Mouse (Mus musculus): ENCODE measurements at regions not wholly inside any gene's neighbourhood (a gene's known extent, or its start where the extent isn't known, plus 50 kb on each side); places are given as distances from the start of the nearest gene placed in this dataset.

DNA sequence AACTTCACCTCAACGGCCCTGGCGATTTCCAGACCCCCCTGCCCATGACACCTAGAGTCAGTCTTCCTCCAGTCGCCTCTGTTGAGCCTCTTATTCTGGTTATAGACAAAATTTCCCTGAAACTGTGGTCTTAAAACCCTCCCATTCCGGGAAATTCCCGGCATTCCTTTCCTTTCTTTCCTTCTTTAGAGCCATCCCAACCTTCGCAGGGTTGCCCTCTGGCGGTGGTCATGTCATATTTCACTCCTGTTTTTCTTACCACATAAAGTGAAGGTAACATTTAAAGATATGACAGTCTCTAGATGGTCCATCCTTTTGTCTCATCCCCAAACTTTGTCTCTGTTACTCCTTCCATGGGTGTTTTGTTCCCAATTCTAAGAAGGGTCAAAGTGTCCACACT lies 72.9 kb upstream of the Fhl2 start:
- no peaks in the 10 kb centered on the region for H3K27me3 ChIP-seq (ENCODE audit: control insufficient read depth, insufficient read depth, insufficient read length)
- no peak overlapping the region for H3K4me3 ChIP-seq
- TF ChIP-seq MAX (IDR thresholded peaks at IDR 0.05; ENCODE audit: low read depth) (no peak), TCF12 (IDR thresholded peaks at IDR 0.05; ENCODE audit: insufficient read depth, poor library complexity, severe bottlenecking) (no peak), POLR2AphosphoS2 (IDR thresholded peaks at IDR 0.05; ENCODE audit: insufficient read length, low read depth) (no peak), E2F4 (IDR thresholded peaks at IDR 0.05; ENCODE audit: insufficient read depth) (no peak), MYOD1 (IDR thresholded peaks at IDR 0.05; ENCODE audit: control insufficient read depth in 1 of 3, insufficient read length in 2 of 3, low read depth in 2 of 3) (no peak), USF1 (IDR thresholded peaks at IDR 0.05; ENCODE audit: low read depth) (no peak), SRF (IDR thresholded peaks at IDR 0.05; ENCODE audit: control insufficient read depth, insufficient read length, low read depth) (no peak), TCF3 (IDR thresholded peaks at IDR 0.05; ENCODE audit: insufficient read length, low read depth) (no peak), REST (IDR thresholded peaks at IDR 0.05; ENCODE audit: insufficient read depth, insufficient read length) (no peak), POLR2A (IDR thresholded peaks at IDR 0.05; ENCODE audit: insufficient read length, low read depth) (no peak), CEBPB (IDR thresholded peaks at IDR 0.05; ENCODE audit: insufficient read depth, poor library complexity, severe bottlenecking) (no peak), MYOG (IDR thresholded peaks at IDR 0.05; ENCODE audit: control insufficient read depth in 1 of 3, insufficient read depth in 1 of 3, insufficient read length in 2 of 3, low read depth in 2 of 3) (no peak)
- peak overlapping the region; percentile 55 for H3K4me2 ChIP-seq (ENCODE audit: low read depth)
- no peak overlapping the region for H3ac ChIP-seq (ENCODE audit: control insufficient read depth, insufficient read length)
- H3K36me3 ChIP-seq (ENCODE audit: control insufficient read depth, insufficient read depth), result no peaks in the 10 kb centered on the region
- no peaks in the 10 kb centered on the region for H3K79me2 ChIP-seq (ENCODE audit: control insufficient read depth, insufficient read depth)

DNA sequence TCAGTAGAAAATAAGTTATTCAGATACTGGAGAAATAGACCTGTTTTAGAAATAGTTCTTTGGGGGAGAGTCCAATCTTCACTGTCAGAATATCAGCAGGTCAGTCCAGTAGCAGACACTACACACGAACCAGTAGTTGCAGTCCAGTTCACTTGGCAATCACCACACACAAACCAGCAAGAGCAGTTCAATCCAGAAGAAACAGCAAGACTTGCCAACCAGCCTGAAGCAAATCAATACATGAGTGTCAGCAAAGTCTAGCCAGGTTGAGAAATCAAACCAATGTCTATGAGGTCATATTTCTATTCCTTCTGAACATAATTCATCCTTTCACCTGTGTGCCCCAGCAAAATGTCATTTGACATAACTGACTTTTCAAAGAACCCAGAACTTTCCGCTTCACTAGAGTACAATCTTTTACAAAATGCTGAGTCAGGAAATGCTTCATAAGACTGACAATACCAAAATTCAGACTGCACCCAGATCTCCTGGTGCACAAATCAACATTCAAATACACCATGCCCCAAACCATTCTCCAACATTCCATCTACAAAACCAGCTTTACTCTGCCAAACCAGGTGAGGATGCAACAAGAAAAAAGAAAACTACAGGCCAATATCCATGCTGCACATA lies 76.6 kb upstream of the Fhl2 start:
- Histone ChIP-seq H3ac (ENCODE audit: control insufficient read depth, insufficient read length) (no peak overlapping the region), H3K27me3 (ENCODE audit: control insufficient read depth, insufficient read depth, insufficient read length) (no peaks in the 10 kb centered on the region), H3K4me3 (no peak overlapping the region), H3K79me2 (ENCODE audit: control insufficient read depth, insufficient read depth) (no peaks in the 10 kb centered on the region), H3K4me2 (ENCODE audit: low read depth) (no peak overlapping the region), H3K36me3 (ENCODE audit: control insufficient read depth, insufficient read depth) (no peaks in the 10 kb centered on the region)
- TF ChIP-seq MYOD1 (IDR thresholded peaks at IDR 0.05; ENCODE audit: control insufficient read depth in 1 of 3, insufficient read length in 2 of 3, low read depth in 2 of 3), result no peak
- TF ChIP-seq TCF12 (IDR thresholded peaks at IDR 0.05; ENCODE audit: insufficient read depth, poor library complexity, severe bottlenecking), result no peak
- TF ChIP-seq CEBPB (IDR thresholded peaks at IDR 0.05; ENCODE audit: insufficient read depth, poor library complexity, severe bottlenecking), result no peak
- TF ChIP-seq USF1 (IDR thresholded peaks at IDR 0.05; ENCODE audit: low read depth), result no peak
- TF ChIP-seq POLR2AphosphoS2 (IDR thresholded peaks at IDR 0.05; ENCODE audit: insufficient read length, low read depth), result no peak

DNA sequence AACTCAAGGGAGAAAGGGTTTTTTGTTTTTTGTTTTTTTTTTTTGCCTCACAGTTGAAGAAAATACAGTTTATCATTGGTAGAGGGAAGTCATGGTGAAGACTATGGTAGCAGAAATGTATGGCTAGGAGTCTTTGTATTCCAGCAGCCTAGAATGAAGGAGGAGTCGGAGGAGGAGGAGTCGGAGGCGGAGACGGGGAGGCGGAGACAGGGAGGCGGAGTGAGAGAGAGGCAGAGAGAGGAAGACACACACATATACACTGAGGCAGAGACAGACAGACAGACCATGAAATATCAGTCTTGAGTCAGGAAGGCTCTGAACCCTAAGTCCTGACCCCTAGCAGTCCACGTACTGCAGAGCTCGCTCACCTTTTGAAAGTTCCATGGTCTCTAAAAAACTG lies 95.0 kb upstream of the Fhl2 start:
- Histone ChIP-seq H3ac (ENCODE audit: control insufficient read depth, insufficient read length) (no peak overlapping the region), H3K4me2 (ENCODE audit: low read depth) (no peak overlapping the region)

DNA sequence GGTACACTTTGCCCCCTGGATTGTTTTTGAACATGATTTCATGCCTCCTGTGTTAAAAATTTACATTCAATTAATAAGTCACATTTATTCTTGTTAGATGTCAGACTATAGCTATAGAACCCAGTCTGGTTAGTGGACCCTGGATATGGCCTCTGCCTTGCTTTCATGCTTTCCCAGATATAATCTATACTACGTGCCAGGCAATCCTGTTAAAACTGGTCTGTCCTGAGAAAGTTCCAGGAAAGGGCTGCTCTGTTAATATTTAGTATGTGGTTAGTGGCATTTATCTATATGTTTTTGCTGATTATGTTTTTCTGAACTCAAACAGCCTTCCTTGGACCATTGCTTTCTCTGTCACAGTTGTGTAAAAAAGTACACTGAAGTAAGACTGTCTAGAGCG lies 95.8 kb upstream of the Fhl2 start:
- Histone ChIP-seq H3K4me3 (no peak overlapping the region), H3K79me2 (ENCODE audit: control insufficient read depth, insufficient read depth) (no peaks in the 10 kb centered on the region), H3K27me3 (ENCODE audit: control insufficient read depth, insufficient read depth, insufficient read length) (no peaks in the 10 kb centered on the region), H3K36me3 (ENCODE audit: control insufficient read depth, insufficient read depth) (no peaks in the 10 kb centered on the region), H3K4me2 (ENCODE audit: low read depth) (no peak overlapping the region), H3ac (ENCODE audit: control insufficient read depth, insufficient read length) (no peak overlapping the region)
- TF ChIP-seq POLR2AphosphoS2 (IDR thresholded peaks at IDR 0.05; ENCODE audit: insufficient read length, low read depth) (no peak), TCF3 (IDR thresholded peaks at IDR 0.05; ENCODE audit: insufficient read length, low read depth) (no peak), SRF (IDR thresholded peaks at IDR 0.05; ENCODE audit: control insufficient read depth, insufficient read length, low read depth) (no peak), USF1 (IDR thresholded peaks at IDR 0.05; ENCODE audit: low read depth) (no peak), POLR2A (IDR thresholded peaks at IDR 0.05; ENCODE audit: insufficient read length, low read depth) (no peak)

More for the DNA sequence above, 95.0 kb upstream of the Fhl2 start:
- Histone ChIP-seq H3K36me3 (ENCODE audit: control insufficient read depth, insufficient read depth) (no peaks in the 10 kb centered on the region), H3K27me3 (ENCODE audit: control insufficient read depth, insufficient read depth, insufficient read length) (no peaks in the 10 kb centered on the region), H3K4me3 (no peak overlapping the region), H3K79me2 (ENCODE audit: control insufficient read depth, insufficient read depth) (no peaks in the 10 kb centered on the region)
- TF ChIP-seq USF1 (IDR thresholded peaks at IDR 0.05; ENCODE audit: low read depth) (no peak), REST (IDR thresholded peaks at IDR 0.05; ENCODE audit: insufficient read depth, insufficient read length) (no peak), MYOG (IDR thresholded peaks at IDR 0.05; ENCODE audit: control insufficient read depth in 1 of 3, insufficient read depth in 1 of 3, insufficient read length in 2 of 3, low read depth in 2 of 3) (no peak), TCF12 (IDR thresholded peaks at IDR 0.05; ENCODE audit: insufficient read depth, poor library complexity, severe bottlenecking) (no peak), POLR2AphosphoS2 (IDR thresholded peaks at IDR 0.05; ENCODE audit: insufficient read length, low read depth) (no peak), MAX (IDR thresholded peaks at IDR 0.05; ENCODE audit: low read depth) (no peak), MYOD1 (IDR thresholded peaks at IDR 0.05; ENCODE audit: control insufficient read depth in 1 of 3, insufficient read length in 2 of 3, low read depth in 2 of 3) (no peak), SRF (IDR thresholded peaks at IDR 0.05; ENCODE audit: control insufficient read depth, insufficient read length, low read depth) (no peak), E2F4 (IDR thresholded peaks at IDR 0.05; ENCODE audit: insufficient read depth) (no peak)

DNA sequence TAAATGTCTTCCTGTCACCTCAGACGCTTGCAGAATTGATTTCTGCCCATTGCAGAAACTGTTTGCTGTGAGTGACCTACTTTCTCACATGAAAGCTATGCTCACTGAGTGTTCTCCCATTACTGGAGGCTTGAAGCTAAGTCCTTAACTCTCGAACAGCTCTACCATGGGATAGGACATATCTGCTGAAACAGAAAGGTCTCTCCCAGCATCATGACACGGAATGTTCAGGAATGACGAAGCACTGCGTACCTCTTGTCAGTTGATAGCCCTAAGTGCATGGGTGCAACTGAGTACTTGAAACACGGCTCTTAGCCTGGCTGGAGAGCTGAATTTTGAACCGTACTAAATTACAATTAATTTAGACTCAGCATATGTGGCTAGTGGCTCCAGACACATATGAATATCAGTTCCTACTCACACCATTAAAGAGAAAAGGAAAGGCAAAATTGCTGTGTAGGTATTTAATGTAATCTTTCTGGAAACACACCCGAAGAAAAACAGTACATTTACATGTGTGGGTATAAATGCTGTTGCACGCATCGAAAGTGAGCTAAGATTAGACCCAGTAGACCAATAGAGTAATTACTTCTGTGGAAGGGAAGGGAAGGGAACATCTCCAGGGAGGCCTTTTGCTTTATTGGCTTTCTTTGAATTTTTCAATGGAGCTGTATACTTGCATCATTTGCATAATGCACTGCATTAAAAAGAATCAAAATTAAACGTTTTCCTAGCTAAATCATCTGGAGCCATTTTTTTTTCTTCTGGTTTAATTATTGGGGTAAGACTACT lies 97.6 kb upstream of the Fhl2 start:
- Histone ChIP-seq H3K36me3 (ENCODE audit: control insufficient read depth, insufficient read depth) (no peaks in the 10 kb centered on the region), H3K27me3 (ENCODE audit: control insufficient read depth, insufficient read depth, insufficient read length) (no peaks in the 10 kb centered on the region), H3K4me3 (no peak overlapping the region), H3K79me2 (ENCODE audit: control insufficient read depth, insufficient read depth) (no peaks in the 10 kb centered on the region), H3ac (ENCODE audit: control insufficient read depth, insufficient read length) (no peak overlapping the region), H3K4me2 (ENCODE audit: low read depth) (no peak overlapping the region)
- TF ChIP-seq MYOG (IDR thresholded peaks at IDR 0.05; ENCODE audit: control insufficient read depth in 1 of 3, insufficient read depth in 1 of 3, insufficient read length in 2 of 3, low read depth in 2 of 3), result no peak

All from myocyte (in vitro differentiated cells).